Mouse (Mus musculus): ENCODE measurements at regions not wholly inside any gene's neighbourhood (a gene's known extent, or its start where the extent isn't known, plus 50 kb on each side); places are given as distances from the start of the nearest gene placed in this dataset.

- no peak overlapping the region for H3K27ac ChIP-seq (replicated peaks; ENCODE audit: insufficient read depth, low read depth, low read length)
- H3K4me3 ChIP-seq (ENCODE audit: insufficient read depth, low read depth, low read length), result no peak overlapping the region
- TF ChIP-seq POLR2A (IDR thresholded peaks at IDR 0.05; ENCODE audit: extremely low read depth, insufficient read depth, low read length) (no peak), CTCF (IDR thresholded peaks at IDR 0.05; ENCODE audit: low read depth, low read length) (no peak)
- H3K36me3 ChIP-seq (ENCODE audit: control insufficient read depth, insufficient read depth, low read length), result no peaks in the 10 kb centered on the region
- H3K9ac ChIP-seq (ENCODE audit: low read depth, low read length), result no peak overlapping the region
- DNase-seq (ENCODE audit: extremely low read depth, low read depth, low spot score), result no peak
- H3K4me1 ChIP-seq (ENCODE audit: control insufficient read depth, insufficient read depth, low read length), result no peaks in the 10 kb centered on the region
- 94% methylated on average over 14 of the region's 14 CpGs for WGBS
- H3K79me2 ChIP-seq (ENCODE audit: control insufficient read depth, insufficient read depth, low read length), result no peaks in the 10 kb centered on the region
- H3K27me3 ChIP-seq (ENCODE audit: control insufficient read depth, insufficient read depth, low read length), result no peaks in the 10 kb centered on the region
These were observed 387.6 kb upstream of the Nfe2l3 start for GRCm38 (mm10) chr6:51044873-51045272.

- no peaks in the 10 kb centered on the region for H3K36me3 ChIP-seq (ENCODE audit: control insufficient read depth, insufficient read depth, low read length)
- WGBS, result 80% methylated on average over 5 of the region's 5 CpGs
- TF ChIP-seq CTCF (IDR thresholded peaks at IDR 0.05; ENCODE audit: low read depth, low read length) (no peak), POLR2A (IDR thresholded peaks at IDR 0.05; ENCODE audit: extremely low read depth, insufficient read depth, low read length) (no peak)
- H3K9ac ChIP-seq (ENCODE audit: low read depth, low read length), result no peak overlapping the region
- DNase-seq (ENCODE audit: extremely low read depth, low read depth, low spot score), result no peak
- no peaks in the 10 kb centered on the region for H3K27me3 ChIP-seq (ENCODE audit: control insufficient read depth, insufficient read depth, low read length)
- no peak overlapping the region for H3K4me3 ChIP-seq (ENCODE audit: insufficient read depth, low read depth, low read length)
- no peaks in the 10 kb centered on the region for H3K4me1 ChIP-seq (ENCODE audit: control insufficient read depth, insufficient read depth, low read length)
- H3K27ac ChIP-seq (replicated peaks; ENCODE audit: insufficient read depth, low read depth, low read length), result no peak overlapping the region
- no peaks in the 10 kb centered on the region for H3K79me2 ChIP-seq (ENCODE audit: control insufficient read depth, insufficient read depth, low read length)
These were observed 380.0 kb upstream of the Nfe2l3 start for GRCm38 (mm10) chr6:51052451-51052921.

GRCm38 (mm10) chr6:51057229-51057628 is 375.2 kb upstream of the Nfe2l3 start:
- no peak for DNase-seq (ENCODE audit: extremely low read depth, low read depth, low spot score)
- H3K9ac ChIP-seq (ENCODE audit: low read depth, low read length), result no peak overlapping the region
- no peaks in the 10 kb centered on the region for H3K36me3 ChIP-seq (ENCODE audit: control insufficient read depth, insufficient read depth, low read length)
- no peaks in the 10 kb centered on the region for H3K27me3 ChIP-seq (ENCODE audit: control insufficient read depth, insufficient read depth, low read length)
- WGBS, result 62% methylated on average over 7 of the region's 7 CpGs
- TF ChIP-seq CTCF (IDR thresholded peaks at IDR 0.05; ENCODE audit: low read depth, low read length), result no peak
- TF ChIP-seq POLR2A (IDR thresholded peaks at IDR 0.05; ENCODE audit: extremely low read depth, insufficient read depth, low read length), result no peak
- H3K4me3 ChIP-seq (ENCODE audit: insufficient read depth, low read depth, low read length), result no peak overlapping the region
- no peak overlapping the region for H3K27ac ChIP-seq (replicated peaks; ENCODE audit: insufficient read depth, low read depth, low read length)
- no peaks in the 10 kb centered on the region for H3K79me2 ChIP-seq (ENCODE audit: control insufficient read depth, insufficient read depth, low read length)
- no peaks in the 10 kb centered on the region for H3K4me1 ChIP-seq (ENCODE audit: control insufficient read depth, insufficient read depth, low read length)

DNA sequence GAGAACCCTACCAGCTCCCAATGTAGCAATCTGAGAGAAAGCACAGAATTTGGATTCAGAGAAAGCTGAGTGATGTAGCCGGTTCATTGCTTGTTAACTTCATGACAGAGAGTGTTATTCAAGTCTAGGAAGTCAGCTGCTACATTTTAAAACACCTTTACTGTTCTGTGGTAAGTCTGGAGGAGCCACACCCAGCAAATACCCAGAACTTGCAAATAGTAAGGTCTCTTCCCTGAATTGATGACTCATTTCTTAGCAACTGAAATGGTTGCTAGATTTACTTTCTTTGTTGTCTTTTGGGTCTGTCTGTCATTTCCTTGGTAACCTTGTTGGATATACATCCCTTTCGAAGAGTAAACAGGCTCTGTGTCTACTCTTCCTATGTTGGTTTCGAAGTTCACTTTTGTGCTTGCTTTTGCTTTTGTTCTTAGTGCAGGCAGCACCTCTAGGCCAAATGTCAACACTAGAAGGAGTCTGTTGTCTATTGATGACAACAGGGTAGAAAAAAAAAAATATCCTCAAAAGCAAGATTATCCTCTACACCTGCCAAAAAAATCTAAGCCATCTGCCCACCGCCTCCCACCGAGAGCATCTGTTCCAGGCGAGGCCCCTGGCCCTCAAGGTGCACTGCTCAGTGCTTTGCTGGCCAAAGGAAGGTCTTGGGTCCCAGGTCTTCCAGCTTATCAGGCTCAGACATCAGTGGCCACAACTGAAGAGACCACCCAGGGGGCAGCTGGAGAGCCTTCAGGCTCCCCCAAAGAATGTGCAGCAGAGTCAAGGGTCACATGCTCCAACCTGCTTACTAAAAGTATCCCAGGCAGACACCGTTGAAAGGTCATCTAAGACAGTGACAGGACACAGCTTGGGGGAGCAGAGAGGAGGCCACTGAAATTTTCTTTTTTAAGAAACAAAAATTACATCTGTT is 372.3 kb upstream of the Nfe2l3 start:
- TF ChIP-seq CTCF (IDR thresholded peaks at IDR 0.05; ENCODE audit: low read depth, low read length) (no peak), POLR2A (IDR thresholded peaks at IDR 0.05; ENCODE audit: extremely low read depth, insufficient read depth, low read length) (no peak)
- Histone ChIP-seq H3K27ac (replicated peaks; ENCODE audit: insufficient read depth, low read depth, low read length) (no peak overlapping the region), H3K27me3 (ENCODE audit: control insufficient read depth, insufficient read depth, low read length) (no peaks in the 10 kb centered on the region), H3K4me3 (ENCODE audit: insufficient read depth, low read depth, low read length) (no peak overlapping the region), H3K79me2 (ENCODE audit: control insufficient read depth, insufficient read depth, low read length) (no peaks in the 10 kb centered on the region), H3K4me1 (ENCODE audit: control insufficient read depth, insufficient read depth, low read length) (no peaks in the 10 kb centered on the region), H3K9ac (ENCODE audit: low read depth, low read length) (no peak overlapping the region), H3K36me3 (ENCODE audit: control insufficient read depth, insufficient read depth, low read length) (no peaks in the 10 kb centered on the region)
- DNase-seq (ENCODE audit: extremely low read depth, low read depth, low spot score), result no peak
- 73% methylated on average over 7 of the region's 7 CpGs for WGBS

DNA sequence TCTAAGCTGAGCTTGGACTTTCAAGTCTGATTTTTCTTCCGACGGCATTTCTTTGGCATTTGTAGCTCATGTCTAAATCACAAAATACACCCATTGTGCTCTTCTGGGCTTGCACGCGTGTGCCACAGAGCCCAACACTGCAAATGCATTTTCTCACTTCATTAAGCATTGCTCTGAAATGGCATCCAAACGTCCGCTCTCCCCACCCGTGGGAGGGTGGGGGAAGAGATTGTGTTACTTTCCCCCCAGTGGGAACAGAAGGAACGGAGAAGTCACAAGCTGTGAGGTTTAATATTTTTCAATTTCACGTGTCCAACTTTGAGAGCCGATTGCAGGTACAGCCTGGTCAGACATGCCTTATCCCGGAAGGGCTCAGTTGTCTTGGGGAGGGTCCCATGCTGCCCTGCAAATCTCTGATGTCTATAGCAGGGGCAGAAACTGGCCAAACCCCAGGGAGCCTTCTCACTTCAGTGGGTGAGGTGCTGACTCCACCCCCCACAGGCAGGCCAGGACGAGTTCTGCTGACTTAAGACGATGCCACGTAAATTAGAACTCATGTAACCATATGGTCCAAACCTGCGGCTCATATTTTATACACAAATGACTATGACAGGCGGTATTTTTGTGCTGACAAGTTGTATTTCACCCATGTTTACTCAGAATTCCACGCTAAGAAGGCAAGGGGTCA is 371.5 kb upstream of the Nfe2l3 start:
- no peak for TF ChIP-seq POLR2A (IDR thresholded peaks at IDR 0.05; ENCODE audit: extremely low read depth, insufficient read depth, low read length)
- no peak for TF ChIP-seq CTCF (IDR thresholded peaks at IDR 0.05; ENCODE audit: low read depth, low read length)
- no peak for DNase-seq (ENCODE audit: extremely low read depth, low read depth, low spot score)
- Histone ChIP-seq H3K27me3 (ENCODE audit: control insufficient read depth, insufficient read depth, low read length) (no peaks in the 10 kb centered on the region), H3K9ac (ENCODE audit: low read depth, low read length) (no peak overlapping the region), H3K36me3 (ENCODE audit: control insufficient read depth, insufficient read depth, low read length) (no peaks in the 10 kb centered on the region), H3K27ac (replicated peaks; ENCODE audit: insufficient read depth, low read depth, low read length) (no peak overlapping the region), H3K4me3 (ENCODE audit: insufficient read depth, low read depth, low read length) (no peak overlapping the region), H3K79me2 (ENCODE audit: control insufficient read depth, insufficient read depth, low read length) (no peaks in the 10 kb centered on the region), H3K4me1 (ENCODE audit: control insufficient read depth, insufficient read depth, low read length) (no peaks in the 10 kb centered on the region)
- 89% methylated on average over 17 of the region's 17 CpGs for WGBS
